Mouse (Mus musculus) mouse embryonic stem cell (cell line): ENCODE results near the gene Bcl2a1d.
"Not testable (repeated sequence)": the region's sequence is repeated elsewhere in the genome, so short reads cannot be mapped to it uniquely, and the experiment has no call there.

ENCODE experiments used
- in situ Hi-C, 2 experiments: fragments of 300-500 bp; cut with MboI; formaldehyde crosslinking; loops; 1 replicate in 1 of 2; 3 replicates in 1 of 2; pipeline ENCODE4 v1.14.3; 2019 to 2020; ENCODE audit warnings: low sequenced_read_pairs in 2 of 2, low pct_unique_long_range_greater_than_20kb in 1 of 2, mixed read lengths in 1 of 2; ENCODE audit not compliant: unreplicated experiment in 1 of 2

The Bcl2a1d gene

GRCm38 (mm10) chr9:88731728-88732127 lies at the start of gene Bcl2a1d:
Gene Bcl2a1d (minus strand): TSS chr9:88731914.
- in situ Hi-C loops, result loop anchor here in 1 of 2 experiments (25.0 kb wide), 1 partner anchor 169 kb away; no protein-coding TSS in a partner anchor

- in situ Hi-C loops, result not testable (repeated sequence)
These were observed 38.5 kb upstream of the Bcl2a1d start for GRCm38 (mm10) chr9:88770239-88770638.

GRCm38 (mm10) chr9:88769470-88769869 lies 37.8 kb upstream of the Bcl2a1d start:
- in situ Hi-C loops, result not testable (repeated sequence)

- in situ Hi-C loops, result loop anchor here in 1 of 2 experiments (25.0 kb wide), 1 partner anchor 184 kb away; no protein-coding TSS in a partner anchor
These were observed 15.0 kb upstream of the Bcl2a1d start for GRCm38 (mm10) chr9:88746687-88747086.

- in situ Hi-C loops, result loop anchor here in 1 of 2 experiments (25.0 kb wide), 1 partner anchor 184 kb away; no protein-coding TSS in a partner anchor
These were observed 14.3 kb upstream of the Bcl2a1d start for GRCm38 (mm10) chr9:88746046-88746445.

GRCm38 (mm10) chr9:88735289-88735688 lies 3.6 kb upstream of the Bcl2a1d start:
- in situ Hi-C loops, result loop anchor here in 1 of 2 experiments (25.0 kb wide), 1 partner anchor 173 kb away; no protein-coding TSS in a partner anchor

GRCm38 (mm10) chr9:88733182-88733581 lies 1.5 kb upstream of the Bcl2a1d start:
- in situ Hi-C loops, result loop anchor here in 1 of 2 experiments (25.0 kb wide), 1 partner anchor 171 kb away; no protein-coding TSS in a partner anchor

- in situ Hi-C loops, result loop anchor here in 1 of 2 experiments (25.0 kb wide), 1 partner anchor 170 kb away; no protein-coding TSS in a partner anchor
These were observed 620 bp upstream of the Bcl2a1d start for GRCm38 (mm10) chr9:88732334-88732733.

GRCm38 (mm10) chr9:88728311-88728710 lies 3.4 kb downstream of the Bcl2a1d start:
- in situ Hi-C loops, result loop anchor here in 1 of 2 experiments (25.0 kb wide), 1 partner anchor 166 kb away; no protein-coding TSS in a partner anchor

GRCm38 (mm10) chr9:88721628-88722027 lies 10.1 kb downstream of the Bcl2a1d start:
- in situ Hi-C loops, result not testable (repeated sequence)

- in situ Hi-C loops, result not testable (repeated sequence)
These were observed 11.7 kb downstream of the Bcl2a1d start, which contains the start of gene Mthfsl for GRCm38 (mm10) chr9:88719989-88720537. Gene Mthfsl (minus strand): TSS chr9:88720296.

- in situ Hi-C loops, result not testable (repeated sequence)
These were observed 12.4 kb downstream of the Bcl2a1d start for GRCm38 (mm10) chr9:88719073-88719921.

GRCm38 (mm10) chr9:88718593-88718992 lies 13.1 kb downstream of the Bcl2a1d start:
- in situ Hi-C loops, result not testable (repeated sequence)

GRCm38 (mm10) chr9:88718140-88718539 lies 13.6 kb downstream of the Bcl2a1d start:
- in situ Hi-C loops, result not testable (repeated sequence)

- in situ Hi-C loops, result not testable (repeated sequence)
These were observed 17.2 kb downstream of the Bcl2a1d start for GRCm38 (mm10) chr9:88714515-88714914.

- in situ Hi-C loops, result not testable (repeated sequence)
These were observed 19.5 kb downstream of the Bcl2a1d start for GRCm38 (mm10) chr9:88712164-88712749.

GRCm38 (mm10) chr9:88710910-88711438 lies 20.7 kb downstream of the Bcl2a1d start:
- in situ Hi-C loops, result not testable (repeated sequence)

GRCm38 (mm10) chr9:88710439-88710838 lies 21.3 kb downstream of the Bcl2a1d start:
- in situ Hi-C loops, result not testable (repeated sequence)
